Comparison of ENCODE assay signal across 20 mouse cellular contexts in the genomic region with DNA sequence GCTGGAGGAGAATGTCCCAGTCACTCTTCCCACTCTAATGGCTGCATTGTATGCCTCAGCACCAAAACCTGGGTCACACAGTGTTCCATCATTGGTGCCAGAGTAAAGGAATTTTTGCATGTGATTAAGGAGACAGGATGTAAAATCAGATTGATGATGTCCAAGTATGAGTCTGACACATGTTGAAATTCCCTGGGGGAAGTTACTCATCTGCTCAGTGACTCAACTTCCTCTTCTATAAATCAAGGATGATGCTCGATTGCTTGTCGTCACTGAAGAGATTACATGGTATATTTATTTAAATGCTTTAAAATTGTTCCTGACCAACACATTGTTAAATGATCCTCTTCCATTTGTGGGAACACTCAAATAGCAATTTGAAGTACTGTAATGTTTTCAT.
"Had no signal": no experiment of that assay in that cellular context is flagged by ENCODE, and none has a peak within 500 bp of the region (broad histone marks: within the 10 kb centered on the region; RNA-seq: fewer than 3 reads in every experiment).

No protein-coding gene starts in this region.

- H3K9me3 ChIP-seq: liver, embryonic 13.5 days; megakaryocyte, embryonic 14.5 days; neural tube, embryonic 12.5 days; neural tube, embryonic 15.5 days had no signal

- H3K27ac ChIP-seq: kidney, postnatal 0 days; layer of hippocampus, adult 2 months; left cerebral cortex, adult 2 months; liver, embryonic 13.5 days; neural tube, embryonic 12.5 days; neural tube, embryonic 15.5 days; stomach, postnatal 0 days had no signal

- DNase-seq: kidney, adult 2 months; kidney, postnatal 25 days; layer of hippocampus, postnatal 36 days; liver, embryonic 13.5 days; lung, adult 2 months; lung, postnatal 36 days; midbrain, embryonic 14.5 days; right cerebral cortex, postnatal 25 days; spleen, adult 18-20 months; thymus, adult 2 months; thymus, postnatal 14 days; thymus, postnatal 4 days had no signal

- H3K36me3 ChIP-seq: liver, embryonic 13.5 days; neural tube, embryonic 12.5 days; neural tube, embryonic 15.5 days had no signal

- H3K4me1 ChIP-seq: liver, embryonic 13.5 days; megakaryocyte, embryonic 14.5 days; neural tube, embryonic 12.5 days; neural tube, embryonic 15.5 days had no signal

- H3K4me3 ChIP-seq: layer of hippocampus, adult 2 months; left cerebral cortex, adult 2 months; liver, embryonic 13.5 days; megakaryocyte, embryonic 14.5 days; neural tube, embryonic 12.5 days; neural tube, embryonic 15.5 days had no signal

- H3K27me3 ChIP-seq: liver, embryonic 13.5 days; megakaryocyte, embryonic 14.5 days; neural tube, embryonic 12.5 days; neural tube, embryonic 15.5 days had no signal

- H3K9ac ChIP-seq: liver, embryonic 13.5 days; neural tube, embryonic 12.5 days; neural tube, embryonic 15.5 days had no signal

- H3K4me2 ChIP-seq: liver, embryonic 13.5 days; midbrain, embryonic 11.5 days; neural tube, embryonic 12.5 days; neural tube, embryonic 15.5 days had no signal
